Mouse (Mus musculus) heart, embryonic 12.5 days (tissue): ENCODE results near the gene Pkd1l1. TPM values are rescaled to one million over a fixed set of nuclear protein-coding genes. Genes with fewer than 3 reads are reported as not detected.

Source experiments
- ATAC-seq: fragments of 200-750 bp; cut with Nextera tagmentation; 2 replicates; pipeline ENCODE4 v1.8.0; 2017; ENCODE audit warnings: moderate TSS enrichment, moderate library complexity; ENCODE audit not compliant: insufficient number of reproducible peaks, low FRiP score
- H3K27ac ChIP-seq: fragments of 300-500 bp; sonication (generic); 2 replicates; pipeline ENCODE4 v1.5.1; 2016; ENCODE audit warnings: mild to moderate bottlenecking, moderate library complexity; ENCODE audit not compliant: poor library complexity, severe bottlenecking
- H3K27me3 ChIP-seq: fragments of 300-500 bp; sonication (generic); replicated peaks from 2 replicates; pipeline ENCODE4 v1.6.1; 2016; ENCODE audit warnings: mild to moderate bottlenecking, moderate library complexity
- H3K36me3 ChIP-seq: fragments of 300-500 bp; sonication (generic); 2 replicates; pipeline ENCODE4 v1.6.1; 2016; ENCODE audit warnings: mild to moderate bottlenecking, moderate library complexity
- H3K4me1 ChIP-seq: fragments of 300-500 bp; sonication (generic); replicated peaks from 2 replicates; pipeline ENCODE4 v1.6.1; 2016; ENCODE audit warnings: mild to moderate bottlenecking
- H3K4me2 ChIP-seq: fragments of 300-500 bp; sonication (generic); 2 replicates; pipeline ENCODE4 v1.6.1; 2016; ENCODE audit warnings: mild to moderate bottlenecking, moderate library complexity
- H3K4me3 ChIP-seq: fragments of 300-500 bp; sonication (generic); 2 replicates; pipeline ENCODE4 v1.5.1; 2016; ENCODE audit warnings: mild to moderate bottlenecking
- H3K9ac ChIP-seq: fragments of 300-500 bp; sonication (generic); 2 replicates; pipeline ENCODE4 v1.6.1; 2016; ENCODE audit warnings: mild to moderate bottlenecking, moderate library complexity
- H3K9me3 ChIP-seq: fragments of 300-500 bp; sonication (generic); replicated peaks from 2 replicates; pipeline ENCODE4 v1.6.1; 2016; ENCODE audit warnings: mild to moderate bottlenecking, moderate library complexity
- WGBS: fragments of 180-500 bp; shearing (Covaris S2); methylation state at CpG from one replicate; pipeline ENCODE4 v1.1.7; 2016; 5-methylcytosine and 5-hydroxymethylcytosine counted together
- polyA plus RNA-seq: library from polyadenylated mRNA; unstranded; fragments of >200 nt; fragmentation: Nextera tagmentation; extraction: Ambion mirVana; gene quantifications from 2 replicates; pipeline ENCODE4 v1.2.1, GENCODE M21; 2016

The Pkd1l1 gene
- polyA plus RNA-seq, 1 experiment from 2014 or later: 0.04 TPM

GRCm38 (mm10) chr11:8825413-8825812 is 147.7 kb downstream of the Pkd1l1 start:
- Histone ChIP-seq H3K27ac (no peak overlapping the region), H3K4me2 (no peak overlapping the region), H3K4me3 (no peak overlapping the region), H3K4me1 (peaks cover 19% of the 10 kb centered on the region), H3K27me3 (no peaks in the 10 kb centered on the region), H3K36me3 (no peaks in the 10 kb centered on the region), H3K9ac (no peak overlapping the region), H3K9me3 (no peaks in the 10 kb centered on the region)
- no peak for ATAC-seq
- 89% methylated on average over 3 of the region's 3 CpGs for WGBS

- H3K27ac ChIP-seq: no peak overlapping the region
- H3K9me3 ChIP-seq: 0 out of 2 replicates have a peak, but pooled peaks cover 3% of the 10 kb centered on the region
- no peaks in the 10 kb centered on the region for H3K36me3 ChIP-seq
- no peak for ATAC-seq
- no peak overlapping the region for H3K9ac ChIP-seq
- no peaks in the 10 kb centered on the region for H3K27me3 ChIP-seq
- H3K4me1 ChIP-seq: peaks cover 10% of the 10 kb centered on the region
- no peak overlapping the region for H3K4me2 ChIP-seq
- 48% methylated on average over 4 of the region's 4 CpGs for WGBS
- H3K4me3 ChIP-seq: no peak overlapping the region
Observed at GRCm38 (mm10) chr11:8821403-8821802, 151.7 kb downstream of the Pkd1l1 start.

GRCm38 (mm10) chr11:8817376-8817775 is 155.7 kb downstream of the Pkd1l1 start:
- H3K4me1 ChIP-seq: peaks cover 19% of the 10 kb centered on the region
- no peak overlapping the region for H3K4me2 ChIP-seq
- no peak overlapping the region for H3K9ac ChIP-seq
- H3K27ac ChIP-seq: no peak overlapping the region; the same call in 1 of the 2 replicates
- 56% methylated on average over 3 of the region's 3 CpGs for WGBS
- H3K4me3 ChIP-seq: no peak overlapping the region
- no peaks in the 10 kb centered on the region for H3K36me3 ChIP-seq
- 0 out of 2 replicates have a peak, but pooled peaks cover 3% of the 10 kb centered on the region for H3K9me3 ChIP-seq
- no peaks in the 10 kb centered on the region for H3K27me3 ChIP-seq
- ATAC-seq: no peak

GRCm38 (mm10) chr11:8814097-8814790 is 158.8 kb downstream of the Pkd1l1 start:
- Histone ChIP-seq H3K9me3 (0 out of 2 replicates have a peak, but pooled peaks cover 3% of the 10 kb centered on the region), H3K27ac (peak overlapping the region; percentile 24; the same call in 1 of the 2 replicates)
- 35% methylated on average over 4 of the region's 4 CpGs for WGBS

GRCm38 (mm10) chr11:8811506-8812100 is 161.5 kb downstream of the Pkd1l1 start:
- H3K27me3 ChIP-seq: no peaks in the 10 kb centered on the region
- H3K4me2 ChIP-seq: no peak overlapping the region
- no peaks in the 10 kb centered on the region for H3K9me3 ChIP-seq
- no peak overlapping the region for H3K27ac ChIP-seq
- H3K4me1 ChIP-seq: peaks cover 15% of the 10 kb centered on the region
- no peak overlapping the region for H3K4me3 ChIP-seq
- ATAC-seq: no peak
- 32% methylated on average over 5 of the region's 5 CpGs for WGBS
- H3K9ac ChIP-seq: no peak overlapping the region
- no peaks in the 10 kb centered on the region for H3K36me3 ChIP-seq

More at GRCm38 (mm10) chr11:8814097-8814790, 158.8 kb downstream of the Pkd1l1 start:
- Histone ChIP-seq H3K4me2 (no peak overlapping the region), H3K9ac (no peak overlapping the region), H3K4me3 (no peak overlapping the region), H3K27me3 (no peaks in the 10 kb centered on the region), H3K4me1 (peaks cover 22% of the 10 kb centered on the region), H3K36me3 (no peaks in the 10 kb centered on the region)
- peak; percentile 51 for ATAC-seq

GRCm38 (mm10) chr11:8809644-8810043 is 163.4 kb downstream of the Pkd1l1 start:
- Histone ChIP-seq H3K4me2 (no peak overlapping the region), H3K4me3 (no peak overlapping the region), H3K27me3 (no peaks in the 10 kb centered on the region), H3K4me1 (peaks cover 13% of the 10 kb centered on the region), H3K9me3 (no peaks in the 10 kb centered on the region), H3K9ac (no peak overlapping the region), H3K36me3 (no peaks in the 10 kb centered on the region), H3K27ac (no peak overlapping the region)
- ATAC-seq: no peak
- WGBS: 75% methylated on average over 1 of the region's 1 CpGs

- 82% methylated on average over 4 of the region's 4 CpGs for WGBS
- Histone ChIP-seq H3K4me3 (no peak overlapping the region), H3K36me3 (no peaks in the 10 kb centered on the region), H3K9ac (no peak overlapping the region), H3K27ac (no peak overlapping the region), H3K27me3 (no peaks in the 10 kb centered on the region), H3K9me3 (no peaks in the 10 kb centered on the region), H3K4me1 (peaks cover 6% of the 10 kb centered on the region), H3K4me2 (no peak overlapping the region)
- no peak for ATAC-seq
Observed at GRCm38 (mm10) chr11:8807009-8807408, 166.1 kb downstream of the Pkd1l1 start.

- no peak overlapping the region for H3K27ac ChIP-seq
- H3K4me3 ChIP-seq: no peak overlapping the region
- no peak overlapping the region for H3K9ac ChIP-seq
- H3K4me1 ChIP-seq: no peaks in the 10 kb centered on the region
- H3K27me3 ChIP-seq: no peaks in the 10 kb centered on the region
- ATAC-seq: no peak
- WGBS: 68% methylated on average over 3 of the region's 3 CpGs
- H3K36me3 ChIP-seq: no peaks in the 10 kb centered on the region
- H3K9me3 ChIP-seq: no peaks in the 10 kb centered on the region
- H3K4me2 ChIP-seq: no peak overlapping the region
Observed at GRCm38 (mm10) chr11:8804178-8804577, 168.9 kb downstream of the Pkd1l1 start.

GRCm38 (mm10) chr11:8797486-8797885 is 175.6 kb downstream of the Pkd1l1 start:
- no peak overlapping the region for H3K4me2 ChIP-seq
- no peak for ATAC-seq
- no peaks in the 10 kb centered on the region for H3K36me3 ChIP-seq
- WGBS: 37% methylated on average over 5 of the region's 5 CpGs
- peaks cover 16% of the 10 kb centered on the region for H3K4me1 ChIP-seq
- H3K4me3 ChIP-seq: no peak overlapping the region
- no peaks in the 10 kb centered on the region for H3K27me3 ChIP-seq
- no peak overlapping the region for H3K27ac ChIP-seq
- H3K9ac ChIP-seq: no peak overlapping the region
- no peaks in the 10 kb centered on the region for H3K9me3 ChIP-seq

- H3K27ac ChIP-seq: no peak overlapping the region
- no peak overlapping the region for H3K4me2 ChIP-seq
- no peaks in the 10 kb centered on the region for H3K36me3 ChIP-seq
- no peaks in the 10 kb centered on the region for H3K27me3 ChIP-seq
- no peak overlapping the region for H3K4me3 ChIP-seq
- 77% methylated on average over 3 of the region's 3 CpGs for WGBS
- H3K9ac ChIP-seq: no peak overlapping the region
- ATAC-seq: no peak
- H3K4me1 ChIP-seq: peaks cover 25% of the 10 kb centered on the region
- no peaks in the 10 kb centered on the region for H3K9me3 ChIP-seq
Observed at GRCm38 (mm10) chr11:8795031-8795430, 178.0 kb downstream of the Pkd1l1 start.

GRCm38 (mm10) chr11:8792146-8792545 is 180.9 kb downstream of the Pkd1l1 start:
- Histone ChIP-seq H3K4me2 (no peak overlapping the region), H3K4me1 (peaks cover 26% of the 10 kb centered on the region), H3K9me3 (no peaks in the 10 kb centered on the region), H3K4me3 (no peak overlapping the region), H3K27me3 (no peaks in the 10 kb centered on the region), H3K9ac (no peak overlapping the region), H3K27ac (no peak overlapping the region), H3K36me3 (no peaks in the 10 kb centered on the region)
- WGBS: 58% methylated on average over 2 of the region's 2 CpGs
- ATAC-seq: no peak
